ENCODE assay signal across 14 mouse cellular contexts in genomic region chr14:18062082-18062772, GRCm38 (mm10).
DNase-seq lines count a peak whose midpoint lies in the region; ATAC-seq lines count a peak whose summit lies in the region.
"Had no signal": no experiment of that assay in that cellular context is flagged by ENCODE, and none has a peak within 500 bp of the region (broad histone marks: within the 10 kb centered on the region; RNA-seq: fewer than 3 reads in every experiment).

No protein-coding gene starts in this region.

- no peak overlapping the region for H3K4me3 ChIP-seq in hindbrain, embryonic 16.5 days (ENCODE audit: low read length)
- H3K4me3 ChIP-seq: embryonic facial prominence, embryonic 15.5 days; lung, embryonic 15.5 days; myocyte had no signal

- H3K4me1 ChIP-seq in hindbrain, embryonic 16.5 days (ENCODE audit: control insufficient read depth, insufficient read depth, low read depth, low read length): no peaks in the 10 kb centered on the region
- H3K4me1 ChIP-seq: embryonic facial prominence, embryonic 15.5 days; lung, embryonic 15.5 days had no signal

- H3K9me3 ChIP-seq in hindbrain, embryonic 16.5 days (ENCODE audit: control insufficient read depth, low read length): peaks cover 4% of the 10 kb centered on the region
- H3K9me3 ChIP-seq: embryonic facial prominence, embryonic 15.5 days; lung, embryonic 15.5 days had no signal

- H3K27me3 ChIP-seq in hindbrain, embryonic 16.5 days (replicated peaks; ENCODE audit: control insufficient read depth, insufficient read depth, low read length): no peaks in the 10 kb centered on the region
- H3K27me3 ChIP-seq: embryonic facial prominence, embryonic 15.5 days; lung, embryonic 15.5 days had no signal

- 59% methylated on average over 5 of the region's 5 CpGs for WGBS in hindbrain, embryonic 16.5 days

- DNase-seq in right cerebral cortex, adult 18-20 months: peak; percentile 50
- no peak for DNase-seq in right cerebral cortex, postnatal 14 days
- DNase-seq in left cerebral cortex, adult 9 months (ENCODE audit: low spot score in 2 of 2): peak; percentile 36 to 68
- DNase-seq in liver: no peak
- DNase-seq in spleen, postnatal 4 days (ENCODE audit: low spot score in 2 of 2): no peak
- DNase-seq in heart, adult 9 months (ENCODE audit: low spot score in 2 of 2): no peak
- DNase-seq: cerebellum, adult 2 months; heart, adult 18-20 months; spleen, adult 18-20 months; thymus, postnatal 25 days had no signal

- no peak overlapping the region for H3K4me2 ChIP-seq in hindbrain, embryonic 16.5 days (ENCODE audit: low read length)
- H3K4me2 ChIP-seq: embryonic facial prominence, embryonic 15.5 days; lung, embryonic 15.5 days had no signal

- H3K36me3 ChIP-seq in hindbrain, embryonic 16.5 days (ENCODE audit: control insufficient read depth, insufficient read depth, low read length): no peaks in the 10 kb centered on the region
- H3K36me3 ChIP-seq: embryonic facial prominence, embryonic 15.5 days; lung, embryonic 15.5 days had no signal

- no peak overlapping the region for H3K27ac ChIP-seq in hindbrain, embryonic 16.5 days (ENCODE audit: low read depth, low read length)
- H3K27ac ChIP-seq: embryonic facial prominence, embryonic 15.5 days; lung, embryonic 15.5 days had no signal

- H3K9ac ChIP-seq in hindbrain, embryonic 16.5 days (ENCODE audit: low read depth, low read length): no peak overlapping the region
- H3K9ac ChIP-seq: embryonic facial prominence, embryonic 15.5 days; lung, embryonic 15.5 days had no signal

- peak; percentile 91 for ATAC-seq in hindbrain, embryonic 16.5 days

Comparison
In these comparisons a context has a peak if more than half of its experiments do, and no peak if none do; other contexts are left out.
1. DNase-seq: peak in right cerebral cortex, adult 18-20 months (single experiment) and left cerebral cortex, adult 9 months (2 of 2); none in right cerebral cortex, postnatal 14 days (single experiment), liver (single experiment), spleen, postnatal 4 days (0 of 2) and heart, adult 9 months (0 of 2).